Mouse (Mus musculus) heart, postnatal 0 days (tissue): ENCODE measurements at regions not wholly inside any gene's neighbourhood (a gene's known extent, or its start where the extent isn't known, plus 50 kb on each side); places are given as distances from the start of the nearest gene placed in this dataset.

Experiments
- CTCF ChIP-seq: IDR thresholded peaks from 2 replicates; pipeline ENCODE4 v1.5.1; 2016; ENCODE audit warnings: antibody characterized with exemption, control low read depth, low read depth
- EP300 ChIP-seq: IDR thresholded peaks from 2 replicates; pipeline ENCODE4 v1.6.1; 2016; ENCODE audit warnings: antibody characterized with exemption, low read depth

DNA sequence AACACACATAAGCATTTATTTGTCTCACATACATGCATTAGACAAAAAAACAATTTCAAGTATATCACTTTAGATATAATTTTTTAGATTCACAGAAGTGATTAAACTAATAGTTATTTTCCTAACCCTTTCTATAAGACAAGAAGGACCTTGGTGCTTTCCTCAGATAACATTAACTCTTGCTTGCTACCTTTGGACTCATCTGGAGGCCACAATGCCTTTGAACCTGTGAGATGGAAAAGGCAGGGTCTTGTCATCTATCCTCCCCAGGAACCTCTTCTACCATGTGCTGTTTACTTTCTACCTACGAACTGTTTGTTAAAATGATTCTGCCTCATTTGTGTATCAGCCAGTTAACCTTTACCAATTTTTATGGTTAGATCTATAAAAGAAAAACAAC lies 455.0 kb upstream of the Impg1 start:
- no peak for TF ChIP-seq CTCF
- TF ChIP-seq EP300, result no peak
